Mouse (Mus musculus): ENCODE results near the gene Hcn4. TPM values are rescaled to one million over a fixed set of nuclear protein-coding genes. Genes with fewer than 3 reads are reported as not detected.
A peak's percentile ranks its signal among the peaks of the same experiment; 100 is the strongest.

The Hcn4 gene
- 1.4 and 1.6 TPM in 2 replicates for polyA plus RNA-seq (2015; fragmentation: Nextera tagmentation; extraction: Ambion mirVana)

GRCm38 (mm10) chr9:58823139-58823917 lies at the start of gene Hcn4:
Gene Hcn4, plus strand, starts transcription at chr9:58823412.
- Histone ChIP-seq H3K9me3 (replicated peaks) (no peaks in the 10 kb centered on the region), H3K36me3 (no peaks in the 10 kb centered on the region), H3K4me1 (replicated peaks) (peaks cover 42% of the 10 kb centered on the region), H3K4me3 (peak within 1 kb of the TSS; percentile 83), H3K9ac (peak within 1 kb of the TSS; percentile 73), H3K27me3 (peaks cover 73% of the 10 kb centered on the region), H3K27ac (peak within 1 kb of the TSS; percentile 75), H3K4me2 (peak within 1 kb of the TSS; percentile 99)
- WGBS: under 1% methylated on average over 70 of the region's 95 CpGs
- 0 out of 2 replicates have a peak, but pooled peaks have one; percentile 25 for ATAC-seq (replicated peaks; ENCODE audit: insufficient number of reproducible peaks, insufficient read depth, low FRiP score, low read depth)

- H3K27me3 ChIP-seq: no peaks in the 10 kb centered on the region
- no peak overlapping the region for H3K4me3 ChIP-seq
- no peak for ATAC-seq (replicated peaks; ENCODE audit: insufficient number of reproducible peaks, insufficient read depth, low FRiP score, low read depth)
- no peak overlapping the region for H3K4me2 ChIP-seq
- WGBS: 48% methylated on average over 3 of the region's 3 CpGs
- H3K36me3 ChIP-seq: no peaks in the 10 kb centered on the region
- no peaks in the 10 kb centered on the region for H3K9me3 ChIP-seq (replicated peaks)
- H3K4me1 ChIP-seq (replicated peaks): peaks cover 5% of the 10 kb centered on the region; the same call in 1 of the 2 replicates
- no peak overlapping the region for H3K27ac ChIP-seq
- H3K9ac ChIP-seq: no peak overlapping the region
Observed at GRCm38 (mm10) chr9:58774761-58775160, 48.5 kb upstream of the Hcn4 start.

GRCm38 (mm10) chr9:58775363-58775762 lies 47.8 kb upstream of the Hcn4 start:
- Histone ChIP-seq H3K9ac (no peak overlapping the region), H3K4me1 (replicated peaks) (no peaks in the 10 kb centered on the region), H3K4me2 (no peak overlapping the region), H3K36me3 (no peaks in the 10 kb centered on the region), H3K27ac (no peak overlapping the region), H3K4me3 (no peak overlapping the region), H3K9me3 (replicated peaks) (no peaks in the 10 kb centered on the region), H3K27me3 (no peaks in the 10 kb centered on the region)
- WGBS: 27% methylated on average over 2 of the region's 2 CpGs
- ATAC-seq (replicated peaks; ENCODE audit: insufficient number of reproducible peaks, insufficient read depth, low FRiP score, low read depth): no peak

- H3K4me2 ChIP-seq: no peak overlapping the region
- H3K9ac ChIP-seq: no peak overlapping the region
- H3K9me3 ChIP-seq (replicated peaks): no peaks in the 10 kb centered on the region
- no peaks in the 10 kb centered on the region for H3K27me3 ChIP-seq
- WGBS: 91% methylated on average over 3 of the region's 3 CpGs
- H3K27ac ChIP-seq: no peak overlapping the region
- H3K4me1 ChIP-seq (replicated peaks): no peaks in the 10 kb centered on the region
- H3K36me3 ChIP-seq: no peaks in the 10 kb centered on the region
- ATAC-seq (replicated peaks; ENCODE audit: insufficient number of reproducible peaks, insufficient read depth, low FRiP score, low read depth): no peak
- H3K4me3 ChIP-seq: no peak overlapping the region
Observed at GRCm38 (mm10) chr9:58789476-58789875, 33.7 kb upstream of the Hcn4 start.

- Histone ChIP-seq H3K4me2 (no peak overlapping the region), H3K9me3 (replicated peaks) (no peaks in the 10 kb centered on the region), H3K9ac (no peak overlapping the region), H3K27me3 (no peaks in the 10 kb centered on the region), H3K4me1 (replicated peaks) (peaks cover 27% of the 10 kb centered on the region), H3K36me3 (no peaks in the 10 kb centered on the region), H3K27ac (no peak overlapping the region), H3K4me3 (no peak overlapping the region)
- 56% methylated on average over 7 of the region's 7 CpGs for WGBS
- no peak for ATAC-seq (replicated peaks; ENCODE audit: insufficient number of reproducible peaks, insufficient read depth, low FRiP score, low read depth)
Observed at GRCm38 (mm10) chr9:58798155-58798554, 25.1 kb upstream of the Hcn4 start.

GRCm38 (mm10) chr9:58801441-58801840 lies 21.8 kb upstream of the Hcn4 start:
- Histone ChIP-seq H3K9ac (no peak overlapping the region), H3K9me3 (replicated peaks) (no peaks in the 10 kb centered on the region), H3K4me2 (no peak overlapping the region), H3K27ac (no peak overlapping the region), H3K27me3 (no peaks in the 10 kb centered on the region), H3K4me1 (replicated peaks) (peaks cover 44% of the 10 kb centered on the region), H3K4me3 (no peak overlapping the region), H3K36me3 (no peaks in the 10 kb centered on the region)
- no peak for ATAC-seq (replicated peaks; ENCODE audit: insufficient number of reproducible peaks, insufficient read depth, low FRiP score, low read depth)
- WGBS: 70% methylated on average over 2 of the region's 2 CpGs

- Histone ChIP-seq H3K27ac (no peak overlapping the region), H3K4me1 (replicated peaks) (peaks cover 48% of the 10 kb centered on the region), H3K9ac (no peak overlapping the region), H3K4me3 (no peak overlapping the region), H3K4me2 (no peak overlapping the region), H3K9me3 (replicated peaks) (no peaks in the 10 kb centered on the region), H3K27me3 (no peaks in the 10 kb centered on the region), H3K36me3 (no peaks in the 10 kb centered on the region)
- peak; percentile 30; the same call in 1 of the 2 replicates for ATAC-seq (replicated peaks; ENCODE audit: insufficient number of reproducible peaks, insufficient read depth, low FRiP score, low read depth)
- 29% methylated on average over 4 of the region's 4 CpGs for WGBS
Observed at GRCm38 (mm10) chr9:58802294-58802693, 20.9 kb upstream of the Hcn4 start.

GRCm38 (mm10) chr9:58802802-58803201 lies 20.4 kb upstream of the Hcn4 start:
- 15% methylated on average over 5 of the region's 5 CpGs for WGBS
- Histone ChIP-seq H3K36me3 (no peaks in the 10 kb centered on the region), H3K27ac (peak overlapping the region; percentile 15; the same call in 1 of the 2 replicates), H3K9me3 (replicated peaks) (no peaks in the 10 kb centered on the region), H3K4me2 (no peak overlapping the region), H3K9ac (no peak overlapping the region), H3K27me3 (no peaks in the 10 kb centered on the region), H3K4me1 (replicated peaks) (peaks cover 53% of the 10 kb centered on the region), H3K4me3 (no peak overlapping the region)
- peak; percentile 12; the same call in 1 of the 2 replicates for ATAC-seq (replicated peaks; ENCODE audit: insufficient number of reproducible peaks, insufficient read depth, low FRiP score, low read depth)

- H3K4me3 ChIP-seq: peak overlapping the region; percentile 18
- peak overlapping the region; percentile 52 for H3K4me2 ChIP-seq
- WGBS: 11% methylated on average over 15 of the region's 15 CpGs
- H3K9ac ChIP-seq: no peak overlapping the region
- no peaks in the 10 kb centered on the region for H3K9me3 ChIP-seq (replicated peaks)
- H3K27ac ChIP-seq: peak overlapping the region; percentile 17; the same call in 1 of the 2 replicates
- no peak for ATAC-seq (replicated peaks; ENCODE audit: insufficient number of reproducible peaks, insufficient read depth, low FRiP score, low read depth)
- peaks cover 59% of the 10 kb centered on the region for H3K4me1 ChIP-seq (replicated peaks)
- H3K36me3 ChIP-seq: no peaks in the 10 kb centered on the region
- no peaks in the 10 kb centered on the region for H3K27me3 ChIP-seq
Observed at GRCm38 (mm10) chr9:58805601-58806318, 17.5 kb upstream of the Hcn4 start.

- Histone ChIP-seq H3K9ac (no peak overlapping the region), H3K4me3 (no peak overlapping the region), H3K9me3 (replicated peaks) (no peaks in the 10 kb centered on the region), H3K4me1 (replicated peaks) (peaks cover 48% of the 10 kb centered on the region), H3K27me3 (0 out of 2 replicates have a peak, but pooled peaks cover 3% of the 10 kb centered on the region), H3K36me3 (no peaks in the 10 kb centered on the region), H3K27ac (no peak overlapping the region), H3K4me2 (no peak overlapping the region)
- ATAC-seq (replicated peaks; ENCODE audit: insufficient number of reproducible peaks, insufficient read depth, low FRiP score, low read depth): no peak
- 38% methylated on average over 3 of the region's 3 CpGs for WGBS
Observed at GRCm38 (mm10) chr9:58811171-58811570, 12.0 kb upstream of the Hcn4 start.

GRCm38 (mm10) chr9:58815552-58816260 lies 7.5 kb upstream of the Hcn4 start:
- 35% methylated on average over 15 of the region's 15 CpGs for WGBS
- H3K4me3 ChIP-seq: no peak overlapping the region
- peaks cover 29% of the 10 kb centered on the region for H3K27me3 ChIP-seq
- no peaks in the 10 kb centered on the region for H3K36me3 ChIP-seq
- no peak overlapping the region for H3K4me2 ChIP-seq
- H3K9ac ChIP-seq: no peak overlapping the region
- no peaks in the 10 kb centered on the region for H3K9me3 ChIP-seq (replicated peaks)
- no peak; the same call in 1 of the 2 replicates for ATAC-seq (replicated peaks; ENCODE audit: insufficient number of reproducible peaks, insufficient read depth, low FRiP score, low read depth)
- H3K4me1 ChIP-seq (replicated peaks): peaks cover 52% of the 10 kb centered on the region
- H3K27ac ChIP-seq: peak overlapping the region; percentile 45

All from heart, embryonic 15.5 days (tissue).